Mouse (Mus musculus): ENCODE data around the gene Hint3.
A peak's percentile ranks its signal among the peaks of the same experiment; 100 is the strongest.
"Not testable (repeated sequence)": the region's sequence is repeated elsewhere in the genome, so short reads cannot be mapped to it uniquely, and the experiment has no call there.

Gene Hint3

DNA sequence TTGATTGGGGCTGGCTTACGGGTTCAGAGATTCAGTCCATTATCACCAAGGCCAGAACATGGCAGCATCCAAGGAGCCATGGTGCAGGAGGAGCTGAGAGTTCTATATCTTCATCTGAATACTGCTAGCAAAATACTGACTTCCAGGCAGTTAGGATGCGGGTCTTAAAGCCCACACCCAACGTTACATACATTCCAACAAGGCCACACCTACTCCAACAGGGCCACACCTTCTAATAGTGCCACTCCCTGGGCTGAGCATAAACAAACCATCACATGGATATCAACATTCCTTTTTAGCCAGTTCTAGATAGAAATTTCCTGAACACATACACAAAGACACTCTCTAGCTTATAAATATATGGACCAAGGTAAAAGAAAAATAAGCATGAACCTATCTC, at the start of gene Hint3:
Hint3 (minus strand) TSS at position 120 of the 400 bp plus-strand sequence.
- no peak for DNase-seq (ENCODE audit: low spot score)

DNA sequence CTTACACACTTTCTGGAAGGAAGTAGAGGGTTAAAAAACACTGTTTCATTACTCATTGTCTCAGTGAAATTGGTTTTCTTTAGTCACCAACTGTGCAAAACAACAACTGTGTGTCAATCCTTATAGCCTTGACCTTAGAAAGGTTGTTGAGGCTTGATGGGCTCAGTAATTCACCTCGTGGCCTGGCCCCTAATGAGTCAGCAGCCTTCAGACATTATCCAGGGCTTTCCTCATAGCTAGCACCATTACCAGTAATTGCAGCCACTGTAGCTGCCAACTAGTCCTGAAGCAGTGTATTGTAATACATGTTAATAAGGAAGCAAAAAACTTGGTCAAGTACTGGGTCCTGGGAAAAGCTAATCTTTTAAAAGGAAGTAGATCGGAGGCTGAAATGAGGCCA, 48.6 kb upstream of the Hint3 start:
- peak; percentile 10 for DNase-seq (ENCODE audit: low spot score)

DNA sequence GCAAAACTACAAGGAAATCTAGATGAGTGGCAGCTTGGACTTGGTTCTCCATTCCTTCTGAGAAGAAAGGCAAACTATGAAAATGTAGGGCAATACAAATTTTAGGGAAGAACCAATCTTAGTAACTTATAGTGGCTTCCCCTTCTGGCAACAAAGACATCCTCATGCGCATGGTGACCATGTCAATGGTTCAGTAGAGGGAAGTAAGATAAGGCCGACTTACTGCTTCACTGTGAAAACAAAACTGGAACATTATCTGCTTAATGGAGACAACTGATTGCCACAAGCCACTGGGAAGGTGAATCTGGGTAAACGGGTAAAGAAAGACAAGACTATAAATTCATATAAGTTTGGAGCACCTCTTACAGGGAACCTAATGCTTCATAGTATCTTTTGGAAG, 45.4 kb upstream of the Hint3 start:
- no peak for DNase-seq (ENCODE audit: low spot score)

DNA sequence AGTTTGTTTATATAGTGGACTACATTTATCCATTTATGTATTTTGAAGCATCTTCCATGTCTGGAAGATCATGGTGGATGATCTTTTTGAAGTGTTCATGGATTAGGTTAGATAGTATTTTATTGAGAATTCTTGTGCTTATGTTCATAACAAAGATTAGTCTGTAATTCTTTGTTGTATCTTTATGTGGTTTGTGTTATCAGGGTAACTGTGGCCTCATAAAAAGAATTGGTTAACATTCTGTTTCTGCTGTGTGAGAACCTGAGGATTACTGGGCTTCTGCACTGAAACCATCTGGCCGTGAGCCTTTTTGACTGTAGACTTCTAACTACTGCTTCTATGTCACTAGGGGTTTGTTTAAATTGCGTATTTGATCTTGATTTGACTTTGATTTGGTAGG, 37.1 kb upstream of the Hint3 start:
- no peak for DNase-seq (ENCODE audit: low spot score)

GRCm38 (mm10) chr10:30660564-30661328, 31.3 kb upstream of the Hint3 start:
- DNase-seq (ENCODE audit: low spot score), result peak; percentile 20

- DNase-seq (ENCODE audit: low spot score), result peak; percentile 31
These were observed 26.2 kb upstream of the Hint3 start for GRCm38 (mm10) chr10:30655655-30656054.

GRCm38 (mm10) chr10:30647681-30648080, 18.2 kb upstream of the Hint3 start:
- DNase-seq (ENCODE audit: low spot score), result no peak

- no peak for DNase-seq (ENCODE audit: low spot score)
These were observed 8.8 kb upstream of the Hint3 start for GRCm38 (mm10) chr10:30638216-30638615.

- not testable (repeated sequence) for DNase-seq (ENCODE audit: low spot score)
These were observed 7.2 kb upstream of the Hint3 start for GRCm38 (mm10) chr10:30636474-30637154.

DNA sequence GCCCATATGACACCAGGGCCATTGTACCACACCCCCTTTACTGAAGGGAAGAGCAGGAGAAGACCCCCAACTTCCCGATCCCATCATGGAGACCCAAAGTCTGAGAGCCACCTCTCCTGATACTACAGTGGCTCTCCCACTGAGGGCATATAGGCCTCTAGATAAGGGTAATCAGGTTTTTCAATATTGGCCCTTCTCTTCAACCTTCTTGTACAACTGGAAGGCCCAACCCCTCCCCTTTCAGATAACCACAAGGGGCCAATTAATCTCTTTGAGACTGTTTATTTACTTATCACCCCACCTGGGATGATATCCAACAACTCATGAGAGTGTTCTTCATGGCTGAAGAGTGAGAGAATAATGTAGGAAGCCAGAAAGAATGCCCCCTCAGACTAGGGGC, 3.3 kb upstream of the Hint3 start:
- DNase-seq (ENCODE audit: low spot score), result no peak

GRCm38 (mm10) chr10:30629977-30630376, 545 bp upstream of the Hint3 start:
- no peak for DNase-seq (ENCODE audit: low spot score)

DNA sequence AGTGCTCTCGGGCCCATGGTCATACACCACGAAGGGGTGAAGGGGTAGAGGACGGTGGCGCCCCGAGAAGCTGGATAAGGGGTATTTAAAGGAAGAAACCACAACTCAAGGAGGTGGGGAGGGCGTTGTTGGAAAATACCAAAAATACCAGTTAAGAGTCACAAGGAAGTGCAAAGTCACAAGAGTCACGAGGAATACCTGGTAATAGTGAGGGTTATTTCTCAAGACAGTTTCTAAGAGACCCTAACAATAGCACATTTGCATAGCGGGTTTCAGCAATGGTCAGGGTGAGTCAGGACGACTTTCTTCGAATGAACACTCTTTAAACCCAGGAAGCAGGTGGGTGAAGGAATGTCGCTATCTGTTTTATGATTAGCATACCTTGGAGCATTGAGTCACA, 988 bp downstream of the Hint3 start:
- not testable (repeated sequence) for DNase-seq (ENCODE audit: low spot score)

GRCm38 (mm10) chr10:30627548-30627947, 1.9 kb downstream of the Hint3 start:
- DNase-seq (ENCODE audit: low spot score), result no peak

- no peak for DNase-seq (ENCODE audit: low spot score)
These were observed 5.0 kb downstream of the Hint3 start for GRCm38 (mm10) chr10:30624161-30625019.

GRCm38 (mm10) chr10:30622928-30623327, 6.5 kb downstream of the Hint3 start:
- no peak for DNase-seq (ENCODE audit: low spot score)

- DNase-seq (ENCODE audit: low spot score), result no peak
These were observed 10.6 kb downstream of the Hint3 start for GRCm38 (mm10) chr10:30618918-30619210.

DNA sequence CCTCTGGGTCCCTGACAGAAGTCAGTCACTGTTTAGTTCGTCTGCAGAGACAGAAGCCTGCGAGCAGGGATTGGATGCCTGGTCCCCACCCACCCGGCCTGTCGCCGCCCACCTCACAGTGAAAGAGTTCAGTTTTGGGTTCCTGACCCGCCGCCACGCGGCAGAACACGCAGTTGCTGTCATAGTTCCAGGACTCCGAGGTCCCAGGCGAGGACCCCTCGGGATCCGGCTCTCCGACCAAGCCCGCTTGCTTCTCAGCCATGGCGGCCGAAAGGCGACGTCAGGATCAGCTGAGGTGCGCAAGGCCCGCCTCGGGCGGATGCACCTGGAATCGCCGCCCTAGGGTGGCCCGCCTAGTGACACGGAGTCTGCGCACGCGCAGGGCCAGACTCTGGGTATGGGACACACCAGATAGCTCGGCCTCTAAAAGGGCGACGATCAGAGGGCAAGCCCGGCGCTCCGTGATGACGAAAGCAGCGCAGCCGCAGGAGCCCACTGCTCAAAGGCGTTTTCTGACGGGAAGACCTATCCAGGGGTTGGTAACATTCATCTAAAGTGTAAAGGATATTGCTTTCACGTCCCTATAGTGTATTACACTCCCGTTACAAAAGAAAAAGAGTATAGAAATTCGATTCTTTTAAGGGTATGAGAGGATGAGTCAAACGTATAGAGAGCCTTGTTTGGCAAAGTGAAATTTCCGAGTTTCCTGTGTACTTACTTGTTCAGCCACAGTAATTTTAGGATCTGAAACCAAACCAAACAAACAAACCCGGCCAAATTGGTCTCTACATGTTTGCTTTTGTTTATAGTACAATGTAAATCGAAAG, 11.1 kb downstream of the Hint3 start:
- DNase-seq (ENCODE audit: low spot score), result peak; percentile 98

GRCm38 (mm10) chr10:30613039-30613438, 16.4 kb downstream of the Hint3 start:
- DNase-seq (ENCODE audit: low spot score), result no peak

DNA sequence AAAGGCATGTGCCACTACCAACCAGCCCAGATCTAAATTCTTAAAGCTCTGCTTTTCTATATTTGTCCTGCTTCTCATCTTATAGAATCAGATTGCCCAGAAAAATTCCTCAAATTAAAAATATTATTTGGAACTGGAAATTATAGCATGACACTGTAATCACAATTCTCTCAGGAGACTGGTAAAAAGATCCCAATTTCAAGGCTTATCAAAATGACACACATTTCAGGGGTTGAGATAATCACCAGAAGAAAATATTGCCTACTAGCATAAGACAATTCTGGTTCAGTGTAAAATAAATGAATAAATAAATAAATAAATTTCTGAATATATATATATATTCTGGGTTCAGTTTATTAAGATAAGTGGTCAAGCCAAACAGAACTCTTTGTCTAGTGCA, 19.8 kb downstream of the Hint3 start:
- DNase-seq (ENCODE audit: low spot score), result no peak

DNA sequence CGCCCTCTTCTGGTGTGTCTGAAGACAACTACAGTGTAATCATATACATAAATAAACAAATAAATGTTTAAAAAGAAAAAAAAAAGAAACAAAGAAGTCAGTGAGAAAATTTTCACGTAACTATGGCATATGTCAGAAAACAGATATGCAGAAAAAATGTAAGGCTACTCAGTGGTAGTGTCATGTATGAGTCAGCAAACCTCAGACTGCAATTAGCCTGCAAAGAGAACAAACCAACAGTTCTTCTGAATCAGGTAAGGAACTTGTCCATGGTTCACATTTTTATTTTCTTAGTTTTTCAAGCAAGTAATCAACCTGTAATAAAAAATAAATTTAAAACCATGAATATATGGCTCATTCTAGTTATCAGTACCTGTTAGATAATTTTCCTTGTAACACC, 21.3 kb downstream of the Hint3 start:
- no peak for DNase-seq (ENCODE audit: low spot score)

DNA sequence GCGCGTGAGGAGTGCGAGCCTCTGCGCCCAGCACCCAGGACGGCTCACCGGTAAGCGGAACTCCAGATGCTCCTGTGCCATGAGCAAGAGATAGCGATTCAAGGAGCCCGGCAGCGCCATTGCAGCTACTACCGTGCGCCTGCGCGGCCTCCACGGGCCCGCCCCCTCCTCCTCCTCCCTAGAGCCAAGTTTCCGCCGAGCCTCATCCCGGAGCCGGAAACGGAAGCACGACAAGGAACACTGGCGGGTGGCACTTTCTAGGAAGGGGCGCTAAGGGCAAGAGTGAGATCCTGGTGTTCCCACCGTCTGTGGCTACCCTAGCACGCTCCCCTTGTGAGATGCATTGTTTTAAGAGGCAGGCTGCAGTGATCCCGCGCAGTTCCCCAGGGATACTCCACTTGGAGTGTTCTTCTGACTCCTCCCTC, 28.9 kb downstream of the Hint3 start, which contains the start of gene Trmt11:
Trmt11 (minus strand) TSS at position 208 of the 425 bp plus-strand sequence.
- DNase-seq (ENCODE audit: low spot score), result peak; percentile 93

- no peak for DNase-seq (ENCODE audit: low spot score)
These were observed 29.3 kb downstream of the Hint3 start for GRCm38 (mm10) chr10:30600094-30600534.
